Mouse (Mus musculus) forelimb bud, embryonic 11.5 days (tissue): ENCODE results near the gene Fastkd5.

Source experiments
- DNase-seq: peaks from one replicate; pipeline ENCODE4 v3.0.0-alpha.2; 2012; ENCODE audit warnings: low read depth, low spot score

The Fastkd5 gene

GRCm38 (mm10) chr2:130634006-130634738 is 4.3 kb upstream of the Fastkd5 start:
- DNase-seq = no peak

- no peak for DNase-seq
Measured at GRCm38 (mm10) chr2:130632887-130633675, 3.3 kb upstream of the Fastkd5 start.

- DNase-seq = no peak
Measured at GRCm38 (mm10) chr2:130632416-130632815, 2.6 kb upstream of the Fastkd5 start.

GRCm38 (mm10) chr2:130629080-130629838 is 568 bp downstream of the Fastkd5 start:
- DNase-seq = no peak

GRCm38 (mm10) chr2:130628424-130628823 is 1.4 kb downstream of the Fastkd5 start:
- no peak for DNase-seq

GRCm38 (mm10) chr2:130618972-130619371 is 10.9 kb downstream of the Fastkd5 start:
- no peak for DNase-seq

- no peak for DNase-seq
Measured at GRCm38 (mm10) chr2:130613091-130613490, 16.7 kb downstream of the Fastkd5 start.

- DNase-seq = no peak
Measured at GRCm38 (mm10) chr2:130602195-130602594, 27.6 kb downstream of the Fastkd5 start.

- no peak for DNase-seq
Measured at GRCm38 (mm10) chr2:130598399-130598798, 31.4 kb downstream of the Fastkd5 start.

- DNase-seq = no peak
Measured at GRCm38 (mm10) chr2:130597601-130598010, 32.2 kb downstream of the Fastkd5 start.

- DNase-seq = no peak
Measured at GRCm38 (mm10) chr2:130595596-130595995, 34.2 kb downstream of the Fastkd5 start.

- DNase-seq = no peak
Measured at GRCm38 (mm10) chr2:130591016-130591415, 38.8 kb downstream of the Fastkd5 start.

GRCm38 (mm10) chr2:130589761-130590160 is 40.1 kb downstream of the Fastkd5 start:
- no peak for DNase-seq

GRCm38 (mm10) chr2:130589157-130589556 is 40.7 kb downstream of the Fastkd5 start:
- no peak for DNase-seq

GRCm38 (mm10) chr2:130588373-130588772 is 41.5 kb downstream of the Fastkd5 start:
- no peak for DNase-seq

- no peak for DNase-seq
Measured at GRCm38 (mm10) chr2:130586016-130586415, 43.8 kb downstream of the Fastkd5 start.

GRCm38 (mm10) chr2:130583902-130584560 is 45.8 kb downstream of the Fastkd5 start:
- no peak for DNase-seq

- DNase-seq = no peak
Measured at GRCm38 (mm10) chr2:130582552-130582951, 47.3 kb downstream of the Fastkd5 start, which contains the start of gene Avp. Gene Avp (minus strand): TSS chr2:130582554.

- no peak for DNase-seq
Measured at GRCm38 (mm10) chr2:130581201-130581600, 48.6 kb downstream of the Fastkd5 start.

- DNase-seq = no peak
Measured at GRCm38 (mm10) chr2:130579791-130580190, 50.0 kb downstream of the Fastkd5 start.

GRCm38 (mm10) chr2:130578148-130578547 is 51.7 kb downstream of the Fastkd5 start:
- DNase-seq = peak; percentile 49
